8 mouse cellular contexts compared by ENCODE assay signal in the genomic region with DNA sequence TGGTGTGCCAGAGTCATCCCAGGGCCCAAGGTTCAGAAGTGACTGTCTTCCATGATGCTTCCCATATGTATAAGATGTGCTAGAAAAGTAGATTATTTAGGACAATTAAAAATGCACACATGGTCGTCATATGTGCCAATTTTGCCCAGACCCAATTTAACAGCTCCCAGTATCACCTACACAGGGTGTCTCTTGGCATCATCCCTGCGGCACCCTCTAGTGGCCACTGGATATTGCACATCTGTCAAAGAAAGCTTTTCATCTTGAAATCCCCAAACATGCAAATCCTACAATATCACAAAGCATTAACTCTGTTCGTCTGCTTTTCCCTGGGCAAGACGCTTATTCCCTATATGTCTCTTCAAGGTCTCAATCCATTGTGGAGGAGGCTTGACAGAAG.
DNase-seq lines count a peak whose midpoint lies in the region; ATAC-seq and TF ChIP-seq lines count a peak whose summit lies in the region.
"Had no signal": no experiment of that assay in that cellular context is flagged by ENCODE, and none has a peak within 500 bp of the region (broad histone marks: within the 10 kb centered on the region; RNA-seq: fewer than 3 reads in every experiment).

No protein-coding gene starts in this region.

- peak; percentile 54 for DNase-seq in neural tube, embryonic 10.5 days (ENCODE audit: extremely low spot score, low spot score)
- DNase-seq in adrenal gland, adult 18-20 months (ENCODE audit: low spot score in 2 of 2), result peak; percentile 7 to 22
- DNase-seq in hindbrain, postnatal 0 days (ENCODE audit: low spot score), result peak; percentile 79
- no peak for DNase-seq in liver, embryonic 14.5 days (ENCODE audit: low read depth in 3 of 3, low spot score in 3 of 3)
- DNase-seq in right cerebral cortex, postnatal 4 days, result peak; percentile 63

- H3K27me3 ChIP-seq in neural tube, embryonic 15.5 days (replicated peaks), result no peaks in the 10 kb centered on the region
- no peaks in the 10 kb centered on the region for H3K27me3 ChIP-seq in hindbrain, postnatal 0 days (ENCODE audit: insufficient read depth, low read length)
- no peaks in the 10 kb centered on the region for H3K27me3 ChIP-seq in liver, embryonic 14.5 days (ENCODE audit: control insufficient read depth, insufficient read depth, low read length)

- ATAC-seq in neural tube, embryonic 15.5 days (ENCODE audit: low FRiP score), result no peak
- ATAC-seq in hindbrain, postnatal 0 days, result no peak
- ATAC-seq in liver, embryonic 14.5 days (ENCODE audit: insufficient read depth), result no peak

- TF ChIP-seq POLR2A in cortical plate, adult 2 months (IDR thresholded peaks at IDR 0.05; ENCODE audit: extremely low read depth, insufficient read depth, low read length), result no peak

- no peak overlapping the region for H3K4me2 ChIP-seq in neural tube, embryonic 15.5 days
- H3K4me2 ChIP-seq in hindbrain, postnatal 0 days (ENCODE audit: low read depth, low read length), result no peak overlapping the region
- no peak overlapping the region for H3K4me2 ChIP-seq in liver, embryonic 14.5 days (ENCODE audit: low read depth)

- 51% methylated on average over 4 of the region's 4 CpGs for WGBS in neural tube, embryonic 15.5 days
- WGBS in hindbrain, postnatal 0 days, result 46% methylated on average over 4 of the region's 4 CpGs
- 30% methylated on average over 4 of the region's 4 CpGs for WGBS in liver, embryonic 14.5 days (ENCODE audit: insufficient replicate concordance)

- peak; percentile 73 for TF ChIP-seq CTCF in cortical plate, adult 2 months (IDR thresholded peaks at IDR 0.05; ENCODE audit: extremely low read depth, insufficient read depth, low read length)
- TF ChIP-seq CTCF in hindbrain, postnatal 0 days (IDR thresholded peaks at IDR 0.05; ENCODE audit: low read depth), result peak; percentile 82
- peak; percentile 41 for TF ChIP-seq CTCF in liver, embryonic 14.5 days (IDR thresholded peaks at IDR 0.05; ENCODE audit: low read depth)

- no peaks in the 10 kb centered on the region for H3K36me3 ChIP-seq in neural tube, embryonic 15.5 days
- H3K36me3 ChIP-seq in hindbrain, postnatal 0 days (ENCODE audit: insufficient read depth, low read length), result no peaks in the 10 kb centered on the region
- no peaks in the 10 kb centered on the region for H3K36me3 ChIP-seq in liver, embryonic 14.5 days (replicated peaks; ENCODE audit: control insufficient read depth, insufficient read depth, low read depth)

- H3K27ac ChIP-seq in neural tube, embryonic 15.5 days (replicated peaks), result no peak overlapping the region
- no peak overlapping the region for H3K27ac ChIP-seq in cortical plate, adult 2 months (ENCODE audit: insufficient read depth, low read length)
- H3K27ac ChIP-seq in hindbrain, postnatal 0 days, result no peak overlapping the region
- H3K27ac ChIP-seq in liver, embryonic 14.5 days, result no peak overlapping the region
- H3K27ac ChIP-seq: macrophage had no signal

- no peaks in the 10 kb centered on the region for H3K9me3 ChIP-seq in neural tube, embryonic 15.5 days (replicated peaks)
- no peaks in the 10 kb centered on the region for H3K9me3 ChIP-seq in hindbrain, postnatal 0 days (ENCODE audit: low read length)
- no peaks in the 10 kb centered on the region for H3K9me3 ChIP-seq in liver, embryonic 14.5 days (ENCODE audit: control insufficient read depth, low read length)

- no peak overlapping the region for H3K9ac ChIP-seq in neural tube, embryonic 15.5 days (replicated peaks)
- H3K9ac ChIP-seq in hindbrain, postnatal 0 days (replicated peaks; ENCODE audit: low read length), result no peak overlapping the region
- H3K9ac ChIP-seq in liver, embryonic 14.5 days (replicated peaks), result no peak overlapping the region

- TF ChIP-seq EP300 in liver, embryonic 14.5 days (IDR thresholded peaks at IDR 0.05; ENCODE audit: low read depth), result no peak

- H3K4me1 ChIP-seq in neural tube, embryonic 15.5 days, result peaks cover 15% of the 10 kb centered on the region
- H3K4me1 ChIP-seq in cortical plate, adult 2 months (ENCODE audit: control insufficient read depth, insufficient read depth, low read length), result no peaks in the 10 kb centered on the region
- H3K4me1 ChIP-seq in hindbrain, postnatal 0 days (ENCODE audit: insufficient read depth, low read length), result no peaks in the 10 kb centered on the region
- no peaks in the 10 kb centered on the region for H3K4me1 ChIP-seq in liver, embryonic 14.5 days (replicated peaks; ENCODE audit: control insufficient read depth in 2 of 2, insufficient read depth in 2 of 2, low read length in 1 of 2)

- no peak overlapping the region for H3K4me3 ChIP-seq in neural tube, embryonic 15.5 days (replicated peaks)
- no peak overlapping the region for H3K4me3 ChIP-seq in cortical plate, adult 2 months (ENCODE audit: insufficient read depth, low read length)
- no peak overlapping the region for H3K4me3 ChIP-seq in hindbrain, postnatal 0 days (ENCODE audit: low read length)
- no peak overlapping the region for H3K4me3 ChIP-seq in liver, embryonic 14.5 days (ENCODE audit: insufficient read depth in 1 of 2, low read depth in 2 of 2, low read length in 2 of 2)

Comparison
In these comparisons a context has a peak if more than half of its experiments do, and no peak if none do; other contexts are left out.
1. DNase-seq: peak in neural tube, embryonic 10.5 days (single experiment), adrenal gland, adult 18-20 months (2 of 2), hindbrain, postnatal 0 days (single experiment) and right cerebral cortex, postnatal 4 days (single experiment); none in liver, embryonic 14.5 days (0 of 3).
2. Peak in every context shown above with its lines, with median percentiles within 50 percentile points of each other: CTCF ChIP-seq.